Mouse (Mus musculus) heart, embryonic 11.5 days (tissue): ENCODE data around the gene Col4a1. TPM values are rescaled to one million over a fixed set of nuclear protein-coding genes. Genes with fewer than 3 reads are reported as not detected.

Experiments used
- ATAC-seq: fragments of 200-750 bp; cut with Nextera tagmentation; replicated peaks from 2 replicates; pipeline ENCODE4 v1.8.0; 2017; ENCODE audit warnings: moderate library complexity; ENCODE audit not compliant: insufficient number of reproducible peaks, low FRiP score, low TSS enrichment
- H3K27ac ChIP-seq: fragments of 300-500 bp; sonication (generic); 2 replicates; pipeline ENCODE4 v1.5.1; 2014; ENCODE audit warnings: mild to moderate bottlenecking, low read depth, low read length
- H3K27me3 ChIP-seq: fragments of 300-500 bp; sonication (generic); 2 replicates; pipeline ENCODE4 v1.6.1; 2014; ENCODE audit warnings: mild to moderate bottlenecking, low read length, mixed read lengths; ENCODE audit not compliant: control insufficient read depth, insufficient read depth
- H3K36me3 ChIP-seq: fragments of 300-500 bp; sonication (generic); 2 replicates; pipeline ENCODE4 v1.6.1; 2014; ENCODE audit warnings: mild to moderate bottlenecking, low read length, moderate library complexity, mixed read lengths; ENCODE audit not compliant: control insufficient read depth, insufficient read depth
- H3K4me1 ChIP-seq: fragments of 300-500 bp; sonication (generic); 2 replicates; pipeline ENCODE4 v1.6.1; 2014; ENCODE audit warnings: low read length; ENCODE audit not compliant: control insufficient read depth, insufficient read depth
- H3K4me2 ChIP-seq: fragments of 300-500 bp; sonication (generic); 2 replicates; pipeline ENCODE4 v1.6.1; 2014; ENCODE audit warnings: mild to moderate bottlenecking, moderate library complexity
- H3K4me3 ChIP-seq: fragments of 300-500 bp; sonication (generic); 2 replicates; pipeline ENCODE4 v1.5.1; 2014; ENCODE audit warnings: low read depth, low read length
- H3K9ac ChIP-seq: fragments of 300-500 bp; sonication (generic); 2 replicates; pipeline ENCODE4 v1.6.1; 2014; ENCODE audit warnings: mild to moderate bottlenecking, low read depth, low read length, moderate library complexity
- H3K9me3 ChIP-seq: fragments of 300-500 bp; sonication (generic); replicated peaks from 2 replicates; pipeline ENCODE4 v1.6.1; 2016; ENCODE audit warnings: low read length; ENCODE audit not compliant: control insufficient read depth
- WGBS: fragments of 180-500 bp; shearing (Covaris S2); extraction: QIAGEN DNeasy Blood & Tissue Kit; methylation state at CpG from one replicate; pipeline ENCODE4 v1.1.7; 2014; ENCODE audit not compliant: insufficient replicate concordance; 5-methylcytosine and 5-hydroxymethylcytosine counted together
- polyA plus RNA-seq: library from polyadenylated mRNA; unstranded; fragments of >200 nt; fragmentation: Nextera tagmentation; extraction: Ambion mirVana; gene quantifications from 2 replicates; pipeline ENCODE4 v1.2.1, GENCODE M21; 2014

The Col4a1 gene
- polyA plus RNA-seq, 1 experiment from 2014 or later, result 150 TPM

GRCm38 (mm10) chr8:11215231-11215630 is 97.4 kb downstream of the Col4a1 start:
- no peak overlapping the region for H3K4me3 ChIP-seq
- no peaks in the 10 kb centered on the region for H3K9me3 ChIP-seq
- H3K27ac ChIP-seq, result no peak overlapping the region
- no peaks in the 10 kb centered on the region for H3K27me3 ChIP-seq
- no peak overlapping the region for H3K4me2 ChIP-seq
- peaks cover 37% of the 10 kb centered on the region for H3K36me3 ChIP-seq
- no peak for ATAC-seq
- H3K4me1 ChIP-seq, result no peaks in the 10 kb centered on the region
- H3K9ac ChIP-seq, result no peak overlapping the region
- 27% methylated on average over 1 of the region's 1 CpGs for WGBS

- Histone ChIP-seq H3K4me3 (no peak overlapping the region), H3K9ac (no peak overlapping the region), H3K27me3 (no peaks in the 10 kb centered on the region), H3K36me3 (peaks cover 27% of the 10 kb centered on the region), H3K4me1 (no peaks in the 10 kb centered on the region), H3K9me3 (no peaks in the 10 kb centered on the region), H3K27ac (no peak overlapping the region), H3K4me2 (no peak overlapping the region)
- WGBS, result 68% methylated on average over 8 of the region's 8 CpGs
- no peak for ATAC-seq
These were observed 106.1 kb downstream of the Col4a1 start for GRCm38 (mm10) chr8:11206509-11206908.

- Histone ChIP-seq H3K27ac (no peak overlapping the region), H3K36me3 (peaks cover 24% of the 10 kb centered on the region), H3K9ac (no peak overlapping the region), H3K4me1 (no peaks in the 10 kb centered on the region), H3K27me3 (no peaks in the 10 kb centered on the region), H3K9me3 (no peaks in the 10 kb centered on the region), H3K4me2 (no peak overlapping the region), H3K4me3 (no peak overlapping the region)
- no peak for ATAC-seq
- 66% methylated on average over 9 of the region's 9 CpGs for WGBS
These were observed 107.1 kb downstream of the Col4a1 start for GRCm38 (mm10) chr8:11205532-11205931.

GRCm38 (mm10) chr8:11203260-11204110 is 109.1 kb downstream of the Col4a1 start:
- H3K27me3 ChIP-seq, result no peaks in the 10 kb centered on the region
- no peak for ATAC-seq
- peaks cover 28% of the 10 kb centered on the region for H3K36me3 ChIP-seq
- no peak overlapping the region for H3K4me2 ChIP-seq
- 86% methylated on average over 12 of the region's 12 CpGs for whole genome bisulfite sequencing
- H3K27ac ChIP-seq, result no peak overlapping the region
- no peak overlapping the region for H3K9ac ChIP-seq
- no peaks in the 10 kb centered on the region for H3K9me3 ChIP-seq
- H3K4me1 ChIP-seq, result no peaks in the 10 kb centered on the region
- no peak overlapping the region for H3K4me3 ChIP-seq

GRCm38 (mm10) chr8:11198650-11199049 is 114.0 kb downstream of the Col4a1 start:
- WGBS, result 67% methylated on average over 7 of the region's 7 CpGs
- Histone ChIP-seq H3K4me2 (no peak overlapping the region), H3K27me3 (no peaks in the 10 kb centered on the region), H3K9me3 (no peaks in the 10 kb centered on the region), H3K9ac (no peak overlapping the region), H3K4me3 (no peak overlapping the region), H3K36me3 (peaks cover 21% of the 10 kb centered on the region), H3K4me1 (no peaks in the 10 kb centered on the region; the same call in 1 of the 2 replicates), H3K27ac (no peak overlapping the region)
- ATAC-seq, result no peak

- Histone ChIP-seq H3K36me3 (peaks cover 19% of the 10 kb centered on the region), H3K27me3 (no peaks in the 10 kb centered on the region), H3K9me3 (no peaks in the 10 kb centered on the region), H3K4me3 (no peak overlapping the region), H3K27ac (no peak overlapping the region; the same call in 1 of the 2 replicates), H3K9ac (no peak overlapping the region), H3K4me2 (no peak overlapping the region), H3K4me1 (no peaks in the 10 kb centered on the region; the same call in 1 of the 2 replicates)
- ATAC-seq, result no peak
- WGBS, result 68% methylated on average over 3 of the region's 3 CpGs
These were observed 114.6 kb downstream of the Col4a1 start for GRCm38 (mm10) chr8:11197988-11198387.

- peaks cover 13% of the 10 kb centered on the region for H3K36me3 ChIP-seq
- peaks cover 3% of the 10 kb centered on the region; the same call in 1 of the 2 replicates for H3K4me1 ChIP-seq
- H3K4me3 ChIP-seq, result no peak overlapping the region
- no peaks in the 10 kb centered on the region for H3K9me3 ChIP-seq
- H3K27ac ChIP-seq, result no peak overlapping the region
- no peaks in the 10 kb centered on the region for H3K27me3 ChIP-seq
- H3K9ac ChIP-seq, result no peak overlapping the region
- no peak overlapping the region for H3K4me2 ChIP-seq
- ATAC-seq, result no peak
- 81% methylated on average over 11 of the region's 11 CpGs for WGBS
These were observed 115.4 kb downstream of the Col4a1 start for GRCm38 (mm10) chr8:11197261-11197660.

- ATAC-seq, result no peak
- H3K4me1 ChIP-seq, result peaks cover 7% of the 10 kb centered on the region; the same call in 1 of the 2 replicates
- no peak overlapping the region for H3K9ac ChIP-seq
- WGBS, result 53% methylated on average over 12 of the region's 12 CpGs
- H3K27ac ChIP-seq, result 0 out of 2 replicates have a peak overlapping the region, but pooled peaks have one; percentile 29
- no peak overlapping the region for H3K4me3 ChIP-seq
- no peaks in the 10 kb centered on the region for H3K9me3 ChIP-seq
- H3K4me2 ChIP-seq, result no peak overlapping the region
- no peaks in the 10 kb centered on the region for H3K36me3 ChIP-seq
- peaks cover 3% of the 10 kb centered on the region; the same call in 1 of the 2 replicates for H3K27me3 ChIP-seq
These were observed 119.8 kb downstream of the Col4a1 start for GRCm38 (mm10) chr8:11192719-11193324.
